Mouse (Mus musculus): Measurements from ENCODE around the gene Olfr153. TPM values are rescaled to one million over a fixed set of nuclear protein-coding genes. Genes with fewer than 3 reads are reported as not detected.

Olfr153 gene
- not detected in 4 replicates for total RNA-seq (2023)

GRCm38 (mm10) chr2:87531496-87531895 lies at the start of gene Olfr153:
TSS of gene Olfr153 (plus strand) at chr2:87531796.

GRCm38 (mm10) chr2:87496993-87497392 lies 34.6 kb upstream of the Olfr153 start, which contains the start of gene Pramel7:
TSS of gene Pramel7 (minus strand) at chr2:87497093.

GRCm38 (mm10) chr2:87506265-87506664 lies 25.3 kb upstream of the Olfr153 start, which contains the start of gene Pramel6:
TSS of gene Pramel6 (plus strand) at chr2:87506565.

GRCm38 (mm10) chr2:87545442-87545841 lies 13.8 kb downstream of the Olfr153 start, which contains the start of gene Olfr1128:
TSS of gene Olfr1128 (minus strand) at chr2:87545542.

GRCm38 (mm10) chr2:87573602-87574001 lies 42.0 kb downstream of the Olfr153 start, which contains the start of gene Olfr1129:
TSS of gene Olfr1129 (plus strand) at chr2:87573902.

Other genes starting within 250 kb of the Olfr153 start
- gene Olfr1118, start 224.2 kb upstream of the Olfr153 start, total RNA-seq (2023) = not detected in 4 replicates
- not detected in 4 replicates for gene Olfr1120, start 177.0 kb upstream of the Olfr153 start, total RNA-seq (2023)
- gene Olfr1121, start 161.9 kb upstream of the Olfr153 start, total RNA-seq (2023) = not detected in 4 replicates
- 0.15 to 0.26 TPM in 2 of 4 replicates, not detected in the others for gene Olfr1122, start 145.9 kb upstream of the Olfr153 start, total RNA-seq (2023)
- gene Olfr1123, start 115.2 kb upstream of the Olfr153 start, total RNA-seq (2023) = not detected in 4 replicates
- gene Olfr1124, start 101.5 kb upstream of the Olfr153 start, total RNA-seq (2023) = not detected in 4 replicates
- not detected in 4 replicates for gene Olfr1126, start 77.8 kb upstream of the Olfr153 start, total RNA-seq (2023)
- gene Pramel7, start 34.7 kb upstream of the Olfr153 start, total RNA-seq (2023) = not detected in 4 replicates
- gene Pramel6, start 25.2 kb upstream of the Olfr153 start, total RNA-seq (2023) = not detected in 4 replicates
- not detected in 4 replicates for gene Olfr1128, start 13.7 kb downstream of the Olfr153 start, total RNA-seq (2023)
- gene Olfr1129, start 42.1 kb downstream of the Olfr153 start, total RNA-seq (2023) = not detected in 4 replicates
- gene Olfr1130, start 74.4 kb downstream of the Olfr153 start, total RNA-seq (2023) = not detected in 4 replicates
- gene Olfr1131, start 95.3 kb downstream of the Olfr153 start, total RNA-seq (2023) = not detected in 4 replicates
- not detected in 4 replicates for gene Olfr1132, start 105.7 kb downstream of the Olfr153 start, total RNA-seq (2023)
- not detected in 4 replicates for gene Olfr1133, start 115.6 kb downstream of the Olfr153 start, total RNA-seq (2023)
- gene Olfr1134, start 126.7 kb downstream of the Olfr153 start, total RNA-seq (2023) = not detected in 4 replicates
- gene Olfr1135, start 141.9 kb downstream of the Olfr153 start, total RNA-seq (2023) = not detected in 4 replicates
- not detected in 4 replicates for gene Olfr1136, start 162.2 kb downstream of the Olfr153 start, total RNA-seq (2023)
- gene Olfr1137, start 181.4 kb downstream of the Olfr153 start, total RNA-seq (2023) = not detected in 4 replicates
- gene Olfr1138, start 208.2 kb downstream of the Olfr153 start, total RNA-seq (2023) = not detected in 4 replicates
- gene Olfr1140, start 212.0 kb downstream of the Olfr153 start, total RNA-seq (2023) = not detected in 4 replicates
- not detected in 4 replicates for gene Olfr1141, start 222.2 kb downstream of the Olfr153 start, total RNA-seq (2023)
- gene Olfr152, start 247.7 kb downstream of the Olfr153 start, total RNA-seq (2023) = not detected in 4 replicates